Mouse (Mus musculus) stomach, embryonic 16.5 days (tissue): ENCODE measurements at regions not wholly inside any gene's neighbourhood (a gene's known extent, or its start where the extent isn't known, plus 50 kb on each side); places are given as distances from the start of the nearest gene placed in this dataset.

Experiments
- ATAC-seq: fragments of 200-750 bp; cut with Nextera tagmentation; 2 replicates; pipeline ENCODE4 v1.8.0; 2017; ENCODE audit warnings: moderate number of reproducible peaks, moderate TSS enrichment; ENCODE audit not compliant: insufficient read depth, low FRiP score
- H3K27ac ChIP-seq: fragments of 300-500 bp; sonication (generic); 2 replicates; pipeline ENCODE4 v1.5.1; 2014; ENCODE audit warnings: low read length
- H3K27me3 ChIP-seq: fragments of 300-500 bp; sonication (generic); 2 replicates; pipeline ENCODE4 v1.6.1; 2014; ENCODE audit warnings: low read length, control low read depth, mixed read lengths; ENCODE audit not compliant: control insufficient read depth, insufficient read depth
- H3K36me3 ChIP-seq: fragments of 300-500 bp; sonication (generic); 2 replicates; pipeline ENCODE4 v1.6.1; 2014; ENCODE audit warnings: low read length; ENCODE audit not compliant: control insufficient read depth, insufficient read depth
- H3K4me1 ChIP-seq: fragments of 300-500 bp; sonication (generic); 2 replicates; pipeline ENCODE4 v1.6.1; 2014; ENCODE audit warnings: low read length, control low read depth, mixed read lengths; ENCODE audit not compliant: control insufficient read depth, insufficient read depth
- H3K4me2 ChIP-seq: fragments of 300-500 bp; sonication (generic); 2 replicates; pipeline ENCODE4 v1.6.1; 2014; ENCODE audit warnings: low read depth, low read length, mixed read lengths
- H3K4me3 ChIP-seq: fragments of 300-500 bp; sonication (generic); replicated peaks from 2 replicates; pipeline ENCODE4 v1.5.1; 2014; ENCODE audit warnings: mild to moderate bottlenecking, low read length
- H3K9ac ChIP-seq: fragments of 300-500 bp; sonication (generic); 2 replicates; pipeline ENCODE4 v1.6.1; 2014; ENCODE audit warnings: low read length
- H3K9me3 ChIP-seq: fragments of 300-500 bp; sonication (generic); replicated peaks from 2 replicates; pipeline ENCODE4 v1.6.1; 2016; ENCODE audit warnings: low read length, control low read depth; ENCODE audit not compliant: control insufficient read depth
- WGBS: fragments of 180-500 bp; shearing (Covaris S2); extraction: QIAGEN DNeasy Blood & Tissue Kit; methylation state at CpG from one replicate; pipeline ENCODE4 v1.1.7; 2014; 5-methylcytosine and 5-hydroxymethylcytosine counted together

- no peak overlapping the region for H3K9ac ChIP-seq
- no peaks in the 10 kb centered on the region for H3K36me3 ChIP-seq
- no peaks in the 10 kb centered on the region for H3K27me3 ChIP-seq
- no peaks in the 10 kb centered on the region for H3K4me1 ChIP-seq
- no peak overlapping the region for H3K4me3 ChIP-seq
- no peak for ATAC-seq
- H3K27ac ChIP-seq: no peak overlapping the region
- H3K9me3 ChIP-seq: no peaks in the 10 kb centered on the region
- no peak overlapping the region for H3K4me2 ChIP-seq
These were observed 392.4 kb upstream of the Dach1 start for GRCm38 (mm10) chr14:98562002-98562401.

- H3K27ac ChIP-seq: no peak overlapping the region
- no peak overlapping the region for H3K4me2 ChIP-seq
- ATAC-seq: no peak
- H3K4me1 ChIP-seq: no peaks in the 10 kb centered on the region
- no peaks in the 10 kb centered on the region for H3K9me3 ChIP-seq
- 90% methylated on average over 1 of the region's 1 CpGs for WGBS
- H3K27me3 ChIP-seq: no peaks in the 10 kb centered on the region
- H3K4me3 ChIP-seq: no peak overlapping the region
- no peaks in the 10 kb centered on the region for H3K36me3 ChIP-seq
- H3K9ac ChIP-seq: no peak overlapping the region
These were observed 370.2 kb upstream of the Dach1 start for GRCm38 (mm10) chr14:98539792-98540191.

GRCm38 (mm10) chr14:98538267-98538666 is 368.7 kb upstream of the Dach1 start:
- ATAC-seq: no peak
- H3K9me3 ChIP-seq: no peaks in the 10 kb centered on the region
- H3K4me1 ChIP-seq: no peaks in the 10 kb centered on the region
- no peaks in the 10 kb centered on the region for H3K36me3 ChIP-seq
- WGBS: 19% methylated on average over 4 of the region's 4 CpGs
- H3K4me3 ChIP-seq: no peak overlapping the region
- H3K4me2 ChIP-seq: no peak overlapping the region
- no peak overlapping the region for H3K27ac ChIP-seq
- no peaks in the 10 kb centered on the region for H3K27me3 ChIP-seq
- no peak overlapping the region for H3K9ac ChIP-seq

GRCm38 (mm10) chr14:98533600-98533999 is 364.0 kb upstream of the Dach1 start:
- Histone ChIP-seq H3K27ac (no peak overlapping the region), H3K4me1 (no peaks in the 10 kb centered on the region), H3K4me2 (no peak overlapping the region), H3K9me3 (no peaks in the 10 kb centered on the region), H3K36me3 (no peaks in the 10 kb centered on the region), H3K27me3 (no peaks in the 10 kb centered on the region), H3K4me3 (no peak overlapping the region), H3K9ac (no peak overlapping the region)
- ATAC-seq: no peak
- 78% methylated on average over 10 of the region's 10 CpGs for WGBS

- Histone ChIP-seq H3K4me2 (no peak overlapping the region), H3K9ac (no peak overlapping the region), H3K27me3 (no peaks in the 10 kb centered on the region), H3K27ac (no peak overlapping the region), H3K4me1 (no peaks in the 10 kb centered on the region), H3K9me3 (no peaks in the 10 kb centered on the region), H3K36me3 (no peaks in the 10 kb centered on the region), H3K4me3 (no peak overlapping the region)
- ATAC-seq: no peak
- WGBS: 95% methylated on average over 3 of the region's 3 CpGs
These were observed 351.4 kb upstream of the Dach1 start for GRCm38 (mm10) chr14:98520966-98521365.

GRCm38 (mm10) chr14:98505321-98505720 is 335.8 kb upstream of the Dach1 start:
- H3K9ac ChIP-seq: no peak overlapping the region
- H3K4me3 ChIP-seq: no peak overlapping the region
- H3K27ac ChIP-seq: no peak overlapping the region
- 70% methylated on average over 6 of the region's 6 CpGs for WGBS
- H3K4me2 ChIP-seq: no peak overlapping the region
- 0 out of 2 replicates have a peak, but pooled peaks cover 3% of the 10 kb centered on the region for H3K4me1 ChIP-seq
- no peaks in the 10 kb centered on the region for H3K27me3 ChIP-seq
- H3K36me3 ChIP-seq: no peaks in the 10 kb centered on the region
- no peaks in the 10 kb centered on the region for H3K9me3 ChIP-seq
- no peak for ATAC-seq

- Histone ChIP-seq H3K27ac (no peak overlapping the region), H3K4me1 (peaks cover 2% of the 10 kb centered on the region; the same call in 1 of the 2 replicates), H3K4me2 (no peak overlapping the region), H3K9ac (no peak overlapping the region), H3K9me3 (no peaks in the 10 kb centered on the region), H3K36me3 (no peaks in the 10 kb centered on the region), H3K27me3 (no peaks in the 10 kb centered on the region), H3K4me3 (no peak overlapping the region)
- ATAC-seq: no peak
- 73% methylated on average over 8 of the region's 8 CpGs for WGBS
These were observed 307.9 kb upstream of the Dach1 start for GRCm38 (mm10) chr14:98477416-98477815.

GRCm38 (mm10) chr14:98471803-98472509 is 302.4 kb upstream of the Dach1 start:
- H3K36me3 ChIP-seq: no peaks in the 10 kb centered on the region
- H3K9ac ChIP-seq: no peak overlapping the region
- H3K4me2 ChIP-seq: no peak overlapping the region
- H3K27ac ChIP-seq: peak overlapping the region; percentile 75
- no peaks in the 10 kb centered on the region for H3K9me3 ChIP-seq
- no peak overlapping the region for H3K4me3 ChIP-seq
- H3K27me3 ChIP-seq: no peaks in the 10 kb centered on the region
- H3K4me1 ChIP-seq: peaks cover 4% of the 10 kb centered on the region; the same call in 1 of the 2 replicates
- ATAC-seq: peak; percentile 80; the same call in 1 of the 2 replicates
- 29% methylated on average over 5 of the region's 5 CpGs for WGBS

- Histone ChIP-seq H3K4me3 (no peak overlapping the region), H3K4me1 (no peaks in the 10 kb centered on the region), H3K9ac (no peak overlapping the region), H3K27me3 (no peaks in the 10 kb centered on the region), H3K27ac (no peak overlapping the region), H3K36me3 (no peaks in the 10 kb centered on the region), H3K4me2 (no peak overlapping the region), H3K9me3 (no peaks in the 10 kb centered on the region)
- 76% methylated on average over 1 of the region's 1 CpGs for WGBS
- no peak for ATAC-seq
These were observed 284.9 kb upstream of the Dach1 start for GRCm38 (mm10) chr14:98454461-98454860.
